Mouse (Mus musculus) brain, embryonic 18.5 days (tissue): ENCODE results near the gene Cnrip1.

Experiments used
- DNase-seq: peaks from one replicate; pipeline ENCODE4 v3.0.0-alpha.2; 2012; ENCODE audit warnings: low read depth, low spot score

Gene Cnrip1

DNA sequence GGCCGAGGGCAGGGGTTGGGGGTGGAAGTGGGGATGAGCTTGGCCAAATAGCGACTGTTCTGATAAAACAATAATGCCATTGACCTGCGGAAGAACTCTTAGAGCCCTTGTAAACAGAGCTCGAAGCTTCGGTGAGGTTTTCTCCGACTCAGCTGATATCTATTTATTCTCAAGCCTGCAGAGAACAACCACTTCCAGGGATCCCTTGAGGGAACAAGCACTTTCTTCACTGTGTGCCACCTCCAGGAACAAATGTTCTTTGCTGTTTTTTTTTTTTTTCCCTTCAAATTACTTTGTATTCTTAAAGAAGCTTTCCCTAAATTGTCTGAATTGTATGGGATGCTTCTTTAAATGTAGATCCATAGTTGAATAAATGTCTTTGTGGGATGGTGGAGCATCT, 56.0 kb downstream of the Cnrip1 start:
- no peak for DNase-seq

DNA sequence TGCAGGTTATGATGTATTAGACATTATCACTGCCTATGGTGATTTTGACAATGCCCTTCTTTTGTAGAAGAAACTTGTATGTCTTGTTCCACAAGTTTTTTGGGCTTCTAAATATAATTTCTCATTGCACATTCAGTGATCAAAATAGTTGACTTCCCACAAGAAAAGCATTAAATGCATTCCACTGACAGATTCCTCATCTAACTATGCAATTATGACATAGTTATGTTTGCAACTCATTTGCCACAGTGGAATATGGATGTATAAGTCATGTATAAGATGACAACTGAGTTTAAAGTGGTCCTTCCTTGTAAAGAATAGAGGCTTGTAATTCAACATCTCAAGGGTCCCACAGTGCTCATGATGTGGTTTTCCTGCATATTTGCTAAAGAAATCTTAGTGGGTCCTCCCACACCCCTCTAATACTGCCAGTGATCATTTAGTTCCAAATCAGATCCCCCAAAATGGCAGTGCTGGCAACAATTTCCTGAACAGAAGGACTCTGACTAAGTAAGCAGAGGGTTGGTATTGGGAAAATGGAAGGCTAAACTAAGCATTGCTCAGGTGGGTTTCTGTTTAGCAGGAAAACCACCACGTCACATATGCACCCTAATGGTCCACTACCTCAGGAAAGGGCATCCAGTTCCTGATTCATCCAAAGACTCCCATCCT, 61.2 kb downstream of the Cnrip1 start:
- DNase-seq, result no peak

DNA sequence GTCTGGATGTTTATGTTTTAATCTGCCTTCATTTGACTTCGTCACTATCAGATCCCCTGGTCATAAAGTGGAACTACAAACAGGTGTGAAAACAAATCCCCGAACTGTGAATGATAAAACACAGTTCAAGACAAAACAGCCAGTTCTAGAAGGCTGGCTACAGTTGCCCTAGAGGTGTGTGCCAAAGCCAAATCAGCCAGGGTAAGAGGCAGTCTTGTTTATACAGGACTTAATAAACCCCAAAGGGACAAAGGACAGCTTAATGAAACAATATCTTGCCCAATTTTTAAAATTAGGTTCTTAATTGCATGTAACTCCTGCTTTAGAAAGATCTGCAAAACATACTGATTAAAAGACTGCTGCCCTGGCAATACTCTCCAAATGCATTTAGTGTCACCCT, 75.0 kb downstream of the Cnrip1 start:
- no peak for DNase-seq
